Mouse (Mus musculus) liver, embryonic 12.5 days (tissue): Measurements from ENCODE around the gene Olfr609. TPM values are rescaled to one million over a fixed set of nuclear protein-coding genes. Genes with fewer than 3 reads are reported as not detected.
"Not testable (repeated sequence)": the region's sequence is repeated elsewhere in the genome, so short reads cannot be mapped to it uniquely, and the experiment has no call there.

Experiments
- ATAC-seq: fragments of 200-750 bp; cut with Nextera tagmentation; 2 replicates; pipeline ENCODE4 v1.8.0; 2017; ENCODE audit warnings: moderate number of reproducible peaks, mild to moderate bottlenecking, moderate library complexity
- H3K27ac ChIP-seq: fragments of 300-500 bp; sonication (generic); 2 replicates; pipeline ENCODE4 v1.5.1; 2016; ENCODE audit warnings: mild to moderate bottlenecking
- H3K27me3 ChIP-seq: fragments of 300-500 bp; sonication (generic); replicated peaks from 2 replicates; pipeline ENCODE4 v1.6.1; 2016; ENCODE audit warnings: mild to moderate bottlenecking, moderate library complexity
- H3K36me3 ChIP-seq: fragments of 300-500 bp; sonication (generic); 2 replicates; pipeline ENCODE4 v1.6.1; 2016; ENCODE audit warnings: mild to moderate bottlenecking, moderate library complexity
- H3K4me1 ChIP-seq: fragments of 300-500 bp; sonication (generic); 2 replicates; pipeline ENCODE4 v1.6.1; 2016
- H3K4me2 ChIP-seq: fragments of 300-500 bp; sonication (generic); 2 replicates; pipeline ENCODE4 v1.6.1; 2016; ENCODE audit warnings: mild to moderate bottlenecking, moderate library complexity
- H3K4me3 ChIP-seq: fragments of 300-500 bp; sonication (generic); 2 replicates; pipeline ENCODE4 v1.5.1; 2016; ENCODE audit warnings: mild to moderate bottlenecking, moderate library complexity
- H3K9ac ChIP-seq: fragments of 300-500 bp; sonication (generic); 2 replicates; pipeline ENCODE4 v1.6.1; 2016; ENCODE audit warnings: mild to moderate bottlenecking, moderate library complexity
- H3K9me3 ChIP-seq: fragments of 300-500 bp; sonication (generic); replicated peaks from 2 replicates; pipeline ENCODE4 v1.6.1; 2016; ENCODE audit warnings: mild to moderate bottlenecking, moderate library complexity
- WGBS: fragments of 180-500 bp; shearing (Covaris S2); methylation state at CpG from one replicate; pipeline ENCODE4 v1.1.7; 2016; ENCODE audit not compliant: insufficient replicate concordance; 5-methylcytosine and 5-hydroxymethylcytosine counted together
- polyA plus RNA-seq: library from polyadenylated mRNA; unstranded; fragments of >200 nt; fragmentation: Nextera tagmentation; extraction: Ambion mirVana; gene quantifications from 2 replicates; pipeline ENCODE4 v1.2.1, GENCODE M21; 2016

The Olfr609 gene
- polyA plus RNA-seq, result not detected in 2 replicates

DNA sequence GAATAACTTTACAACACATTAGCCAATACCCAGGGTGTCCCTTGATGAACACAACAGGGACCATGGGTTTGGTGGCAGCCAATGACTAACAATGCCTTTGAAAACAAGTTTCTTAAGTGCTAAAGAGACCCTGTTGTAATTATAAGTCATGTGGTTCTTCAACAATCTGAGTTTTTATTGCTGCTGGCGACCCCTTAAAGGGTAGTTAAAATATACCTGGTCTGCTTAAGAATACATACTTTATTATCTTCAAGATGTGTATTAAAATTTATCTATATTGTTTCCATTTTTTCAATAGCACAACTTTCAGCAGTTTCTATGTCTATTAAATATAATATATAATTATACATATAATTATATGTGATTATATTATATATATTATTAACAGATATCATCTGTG, at the start of gene Olfr609:
TSS of gene Olfr609 (minus strand) at position 101 of the 400 bp plus-strand sequence.
- H3K36me3 ChIP-seq, result no peaks in the 10 kb centered on the region

DNA sequence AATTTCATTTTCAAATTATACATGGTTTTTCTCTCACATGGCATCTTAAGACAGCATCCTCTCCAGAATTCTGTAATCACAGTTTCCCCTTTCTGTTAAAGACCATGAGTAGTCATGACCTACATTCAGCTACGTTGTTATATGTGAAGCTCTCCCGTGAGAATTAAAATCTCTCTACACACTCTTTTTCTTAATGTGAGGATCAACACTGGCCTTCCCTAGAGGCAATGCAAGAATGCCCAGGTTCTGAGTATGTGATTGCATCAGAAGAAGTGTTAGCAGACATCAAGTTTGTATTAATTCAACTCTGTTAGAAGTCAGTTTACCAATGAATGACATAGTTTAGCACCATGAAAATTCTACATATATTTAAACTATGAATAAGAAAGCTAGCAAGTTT, 44.8 kb upstream of the Olfr609 start, which contains the start of gene Olfr612:
TSS of gene Olfr612 (minus strand) at position 101 of the 400 bp plus-strand sequence.
- H3K9me3 ChIP-seq, H3K4me3 ChIP-seq, H3K9ac ChIP-seq, H3K36me3 ChIP-seq, H3K27ac ChIP-seq, H3K27me3 ChIP-seq, H3K4me2 ChIP-seq, ATAC-seq, H3K4me1 ChIP-seq: not testable (repeated sequence)
- 58% methylated on average over 2 of the region's 2 CpGs for WGBS

More for the DNA sequence above, at the start of gene Olfr609:
- 56% methylated on average over 1 of the region's 1 CpGs for whole genome bisulfite sequencing
- Histone ChIP-seq H3K27me3 (no peaks in the 10 kb centered on the region), H3K27ac (no peak within 1 kb of the TSS), H3K4me2 (no peak within 1 kb of the TSS), H3K9ac (no peak within 1 kb of the TSS), H3K4me1 (no peaks in the 10 kb centered on the region), H3K9me3 (no peaks in the 10 kb centered on the region), H3K4me3 (no peak within 1 kb of the TSS)
- ATAC-seq, result no peak

DNA sequence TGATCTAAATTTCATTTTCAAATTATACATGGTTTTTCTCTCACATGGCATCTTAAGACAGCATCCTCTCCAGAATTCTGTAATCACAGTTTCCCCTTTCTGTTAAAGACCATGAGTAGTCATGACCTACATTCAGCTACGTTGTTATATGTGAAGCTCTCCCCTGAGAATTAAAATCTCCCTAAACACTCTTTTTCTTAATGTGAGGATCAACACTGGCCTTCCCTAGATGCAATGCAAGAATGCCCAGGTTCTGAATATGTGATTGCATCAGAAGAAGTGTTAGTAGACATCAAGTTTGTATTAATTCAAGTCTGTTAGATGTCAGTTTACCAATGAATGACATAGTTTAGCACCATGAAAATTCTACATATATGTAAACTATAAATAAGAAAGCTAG, 22.9 kb upstream of the Olfr609 start, which contains the start of gene Olfr611:
TSS of gene Olfr611 (minus strand) at position 101 of the 400 bp plus-strand sequence.
- not testable (repeated sequence) for H3K4me3 ChIP-seq, H3K4me2 ChIP-seq
- 37% methylated on average over 1 of the region's 1 CpGs for WGBS

DNA sequence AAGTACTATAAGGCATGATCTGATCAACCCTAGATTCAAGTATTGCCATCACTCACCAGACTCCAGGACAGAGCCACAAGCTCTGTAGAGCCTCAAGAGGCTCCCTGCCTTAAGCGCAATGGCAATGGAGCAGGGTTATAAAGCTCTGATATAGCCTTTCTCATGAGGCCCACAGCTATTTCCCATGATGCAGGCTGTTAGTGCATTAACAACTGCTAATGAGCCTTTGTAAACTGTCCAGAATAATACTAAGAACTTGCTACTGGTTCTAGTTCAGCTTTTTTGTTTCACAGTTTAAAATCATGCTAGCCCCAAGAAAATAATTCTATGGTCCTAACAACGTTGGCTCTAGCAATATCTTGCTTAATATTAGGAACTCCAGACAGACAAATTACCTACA, 14.2 kb upstream of the Olfr609 start, which contains the start of gene Olfr610:
TSS of gene Olfr610 (minus strand) at position 101 of the 400 bp plus-strand sequence.
- Histone ChIP-seq H3K27ac (no peak within 1 kb of the TSS), H3K9ac (no peak within 1 kb of the TSS), H3K4me2 (no peak within 1 kb of the TSS), H3K4me1 (no peaks in the 10 kb centered on the region), H3K27me3 (no peaks in the 10 kb centered on the region), H3K9me3 (no peaks in the 10 kb centered on the region), H3K4me3 (no peak within 1 kb of the TSS), H3K36me3 (no peaks in the 10 kb centered on the region)
- WGBS, result 54% methylated on average over 2 of the region's 2 CpGs
- no peak for ATAC-seq

More for the DNA sequence above, 22.9 kb upstream of the Olfr609 start, which contains the start of gene Olfr611:
- not testable (repeated sequence) for ATAC-seq, H3K27me3 ChIP-seq, H3K27ac ChIP-seq, H3K4me1 ChIP-seq, H3K36me3 ChIP-seq, H3K9ac ChIP-seq, H3K9me3 ChIP-seq

DNA sequence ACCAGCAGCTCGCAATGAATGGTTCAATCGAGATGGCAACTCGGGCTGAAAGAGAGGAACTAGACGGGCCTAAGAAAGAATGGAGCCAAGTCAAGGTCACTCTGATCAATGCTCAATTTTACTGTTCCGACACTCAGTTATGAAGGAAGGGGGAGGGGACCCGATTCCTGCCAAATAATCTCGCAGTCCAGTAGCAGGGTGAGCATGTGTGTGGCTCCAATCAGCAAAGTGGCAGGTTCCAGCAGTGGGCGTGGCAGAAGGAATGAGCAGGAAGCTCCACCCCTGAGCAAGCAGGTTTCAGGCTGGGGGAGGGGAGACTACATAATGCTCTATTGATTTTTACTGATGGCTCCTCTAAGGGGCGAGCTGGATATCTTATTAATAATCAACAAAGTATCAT, 20.8 kb downstream of the Olfr609 start:
- H3K4me1 ChIP-seq, H3K27me3 ChIP-seq, ATAC-seq, H3K9ac ChIP-seq, H3K36me3 ChIP-seq, H3K4me2 ChIP-seq, H3K27ac ChIP-seq, H3K9me3 ChIP-seq, H3K4me3 ChIP-seq: not testable (repeated sequence)
- 77% methylated on average over 9 of the region's 9 CpGs for WGBS

DNA sequence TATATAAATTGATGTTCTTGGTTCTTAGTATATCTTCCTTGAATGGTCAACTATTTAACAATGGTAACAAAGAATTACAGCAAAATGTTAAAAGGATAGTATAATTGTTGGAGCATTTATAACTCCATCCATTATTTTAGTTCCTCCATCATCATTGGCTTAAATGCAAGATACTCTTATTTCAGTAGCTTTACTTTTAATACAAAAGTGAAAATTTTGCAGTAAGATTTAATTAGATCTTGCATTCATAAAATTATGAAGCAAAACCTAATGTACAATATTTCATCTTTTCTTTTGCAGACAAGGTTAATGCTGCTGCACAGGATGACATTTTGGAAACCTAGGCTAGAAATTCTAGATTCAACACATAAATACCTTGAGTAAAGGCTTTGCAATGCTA, 28.3 kb downstream of the Olfr609 start, which contains the start of gene Olfr608:
TSS of gene Olfr608 (plus strand) at position 301 of the 400 bp plus-strand sequence.
- ATAC-seq, result no peak
- H3K4me1 ChIP-seq, result no peaks in the 10 kb centered on the region

DNA sequence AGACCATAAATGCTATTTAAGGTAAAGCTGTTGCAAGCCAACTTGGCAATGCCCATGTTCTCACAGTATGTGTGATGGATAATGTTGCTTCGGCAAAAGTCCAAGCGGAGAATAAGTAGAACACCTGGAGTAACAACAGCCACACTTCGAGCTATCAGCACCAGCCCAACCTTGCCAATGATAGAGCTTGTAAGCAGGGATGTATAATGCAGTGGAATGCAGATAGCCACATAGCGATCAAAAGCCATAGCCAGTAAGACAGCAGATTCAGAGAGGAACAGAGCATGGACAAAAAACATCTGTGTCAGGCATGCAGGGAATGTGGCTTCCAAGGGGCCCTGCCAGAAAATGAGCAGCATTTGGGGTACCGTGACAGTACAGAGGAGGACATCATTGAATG, 37.3 kb downstream of the Olfr609 start:
- H3K4me2 ChIP-seq, result no peak overlapping the region
- H3K36me3 ChIP-seq, result no peaks in the 10 kb centered on the region
- H3K4me1 ChIP-seq, result no peaks in the 10 kb centered on the region
- no peak for ATAC-seq
- no peak overlapping the region for H3K4me3 ChIP-seq
- H3K9ac ChIP-seq, result no peak overlapping the region
- H3K9me3 ChIP-seq, result no peaks in the 10 kb centered on the region
- no peak overlapping the region for H3K27ac ChIP-seq
- 81% methylated on average over 5 of the region's 5 CpGs for WGBS
- H3K27me3 ChIP-seq, result no peaks in the 10 kb centered on the region

More for the DNA sequence above, 28.3 kb downstream of the Olfr609 start, which contains the start of gene Olfr608:
- no peak within 1 kb of the TSS for H3K4me2 ChIP-seq
- no peak within 1 kb of the TSS for H3K9ac ChIP-seq
- H3K9me3 ChIP-seq, result no peaks in the 10 kb centered on the region
- no peak within 1 kb of the TSS for H3K27ac ChIP-seq
- H3K27me3 ChIP-seq, result no peaks in the 10 kb centered on the region
- H3K4me3 ChIP-seq, result no peak within 1 kb of the TSS
- H3K36me3 ChIP-seq, result no peaks in the 10 kb centered on the region

DNA sequence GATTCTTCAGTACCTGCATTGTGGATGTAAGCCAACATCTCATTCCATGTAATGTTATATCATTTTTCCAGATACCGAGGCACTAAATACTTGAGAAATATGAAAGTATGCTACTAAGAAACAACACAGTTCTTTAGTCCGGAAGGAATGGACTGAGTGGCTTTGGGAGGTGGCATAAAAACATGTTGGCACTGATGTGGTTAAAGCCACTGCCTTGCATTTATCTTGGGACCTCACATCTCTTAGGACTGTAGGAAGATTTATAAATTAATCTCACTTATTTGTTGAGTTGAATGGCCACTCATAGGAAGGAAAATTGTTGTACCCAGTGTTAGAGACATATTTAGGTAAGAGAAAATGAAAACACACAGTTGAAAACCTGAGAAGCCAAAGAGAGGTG, 49.1 kb downstream of the Olfr609 start, which contains the start of gene Olfr606:
TSS of gene Olfr606 (plus strand) at position 301 of the 400 bp plus-strand sequence.
- 74% methylated on average over 2 of the region's 2 CpGs for WGBS
- Histone ChIP-seq H3K27ac (no peak within 1 kb of the TSS), H3K4me2 (no peak within 1 kb of the TSS), H3K4me3 (no peak within 1 kb of the TSS), H3K9ac (no peak within 1 kb of the TSS), H3K36me3 (no peaks in the 10 kb centered on the region), H3K27me3 (no peaks in the 10 kb centered on the region), H3K9me3 (no peaks in the 10 kb centered on the region), H3K4me1 (no peaks in the 10 kb centered on the region)
- no peak for ATAC-seq

DNA sequence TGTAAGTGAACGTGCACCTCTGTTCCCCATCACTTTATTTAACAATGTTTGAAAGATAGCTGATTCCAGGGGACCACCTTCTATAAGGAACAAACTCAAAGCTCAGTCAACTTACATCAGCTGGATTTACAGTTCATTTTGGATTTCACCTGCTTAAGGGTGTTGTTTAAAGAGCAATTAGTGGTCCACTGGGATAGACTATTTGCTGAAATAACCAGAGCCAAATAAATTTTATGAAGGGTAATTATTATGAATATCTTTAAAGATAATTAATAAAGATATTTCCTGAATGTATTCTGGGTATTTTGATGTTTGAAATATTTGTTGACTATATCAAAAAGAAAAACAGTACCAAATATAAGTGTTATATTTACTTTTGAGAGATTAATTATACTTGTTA, 52.5 kb downstream of the Olfr609 start, which contains the start of gene Olfr605:
TSS of gene Olfr605 (minus strand) at position 101 of the 400 bp plus-strand sequence.
- no peaks in the 10 kb centered on the region for H3K9me3 ChIP-seq
- no peak within 1 kb of the TSS for H3K4me3 ChIP-seq
- WGBS, result 63% methylated on average over 1 of the region's 1 CpGs
- no peaks in the 10 kb centered on the region for H3K4me1 ChIP-seq
- no peak for ATAC-seq
- no peak within 1 kb of the TSS for H3K9ac ChIP-seq
- H3K4me2 ChIP-seq, result no peak within 1 kb of the TSS
- H3K27ac ChIP-seq, result no peak within 1 kb of the TSS
- no peaks in the 10 kb centered on the region for H3K36me3 ChIP-seq
- H3K27me3 ChIP-seq, result no peaks in the 10 kb centered on the region

Other genes with a start within 250 kb of the Olfr609 start
- not detected in 2 replicates for gene Usp17ld, start 245.6 kb downstream of the Olfr609 start, polyA plus RNA-seq
- not detected in 2 replicates for gene Olfr596, start 192.4 kb downstream of the Olfr609 start, polyA plus RNA-seq
- gene Olfr597, start 181.7 kb downstream of the Olfr609 start, polyA plus RNA-seq, result not detected in 2 replicates
- gene Olfr598, start 174.5 kb downstream of the Olfr609 start, polyA plus RNA-seq, result not detected in 2 replicates
- not detected in 2 replicates for gene Olfr599, start 162.1 kb downstream of the Olfr609 start, polyA plus RNA-seq
- gene Olfr600, start 148.4 kb downstream of the Olfr609 start, polyA plus RNA-seq, result not detected in 2 replicates
- gene Olfr601, start 135.4 kb downstream of the Olfr609 start, polyA plus RNA-seq, result not detected in 2 replicates
- gene Olfr603, start 111.9 kb downstream of the Olfr609 start, polyA plus RNA-seq, result not detected in 2 replicates
- gene Usp17lc, start 83.0 kb downstream of the Olfr609 start, polyA plus RNA-seq, result not detected in 2 replicates
- not detected in 2 replicates for gene Olfr605, start 52.6 kb downstream of the Olfr609 start, polyA plus RNA-seq
- not detected in 2 replicates for gene Olfr606, start 49.0 kb downstream of the Olfr609 start, polyA plus RNA-seq
- not detected in 2 replicates for gene Olfr607, start 33.9 kb downstream of the Olfr609 start, polyA plus RNA-seq
- not detected in 2 replicates for gene Olfr608, start 28.2 kb downstream of the Olfr609 start, polyA plus RNA-seq
- gene Olfr610, start 14.1 kb upstream of the Olfr609 start, polyA plus RNA-seq, result not detected in 2 replicates
- not detected in 2 replicates for gene Olfr611, start 22.8 kb upstream of the Olfr609 start, polyA plus RNA-seq
- not detected in 2 replicates for gene Olfr612, start 44.7 kb upstream of the Olfr609 start, polyA plus RNA-seq
- not detected in 2 replicates for gene Olfr613, start 50.0 kb upstream of the Olfr609 start, polyA plus RNA-seq
- gene Olfr615, start 58.0 kb upstream of the Olfr609 start, polyA plus RNA-seq, result not detected in 2 replicates
- gene Olfr616, start 71.1 kb upstream of the Olfr609 start, polyA plus RNA-seq, result not detected in 2 replicates
- gene Olfr617, start 75.0 kb upstream of the Olfr609 start, polyA plus RNA-seq, result not detected in 2 replicates
- gene Olfr618, start 92.0 kb upstream of the Olfr609 start, polyA plus RNA-seq, result not detected in 2 replicates
- gene Olfr619, start 102.5 kb upstream of the Olfr609 start, polyA plus RNA-seq, result not detected in 2 replicates
- gene Olfr620, start 114.5 kb upstream of the Olfr609 start, polyA plus RNA-seq, result not detected in 2 replicates
- gene Olfr622, start 144.6 kb upstream of the Olfr609 start, polyA plus RNA-seq, result not detected in 2 replicates
- not detected in 2 replicates for gene Olfr623, start 165.6 kb upstream of the Olfr609 start, polyA plus RNA-seq
- gene Olfr624, start 173.1 kb upstream of the Olfr609 start, polyA plus RNA-seq, result not detected in 2 replicates
- not detected in 2 replicates for gene Olfr625-ps1, start 184.7 kb upstream of the Olfr609 start, polyA plus RNA-seq
- gene Olfr243, start 216.6 kb upstream of the Olfr609 start, polyA plus RNA-seq, result not detected in 2 replicates
- not detected in 2 replicates for gene Olfr628, start 232.3 kb upstream of the Olfr609 start, polyA plus RNA-seq
- 0.05 TPM in 1 of 2 replicates, not detected in the other for gene Olfr629, start 246.9 kb upstream of the Olfr609 start, polyA plus RNA-seq